Mouse (Mus musculus) lung, embryonic 14.5 days (tissue): ENCODE measurements around the gene Akr1c14. TPM values are rescaled to one million over a fixed set of nuclear protein-coding genes. Genes with fewer than 3 reads are reported as not detected.

Experiments
- ATAC-seq: fragments of 200-750 bp; cut with Nextera tagmentation; 2 replicates; pipeline ENCODE4 v1.8.0; 2017; ENCODE audit warnings: mild to moderate bottlenecking, moderate TSS enrichment, moderate library complexity; ENCODE audit not compliant: insufficient read depth
- DNase-seq: peaks from one replicate; pipeline ENCODE4 v3.0.0-alpha.2; 2015
- H3K27ac ChIP-seq: fragments of 300-500 bp; sonication (generic); 2 replicates; pipeline ENCODE4 v1.5.1; 2014; ENCODE audit warnings: low read depth, mild to moderate bottlenecking, moderate library complexity
- H3K27me3 ChIP-seq: fragments of 300-500 bp; sonication (generic); 2 replicates; pipeline ENCODE4 v1.6.1; 2014; ENCODE audit warnings: low read length, control low read depth; ENCODE audit not compliant: insufficient read depth
- H3K36me3 ChIP-seq: fragments of 300-500 bp; sonication (generic); 2 replicates; pipeline ENCODE4 v1.6.1; 2014; ENCODE audit warnings: control low read depth; ENCODE audit not compliant: insufficient read depth
- H3K4me1 ChIP-seq: fragments of 300-500 bp; sonication (generic); 2 replicates; pipeline ENCODE4 v1.6.1; 2014; ENCODE audit warnings: antibody characterized with exemption, control low read depth; ENCODE audit not compliant: insufficient read depth
- H3K4me2 ChIP-seq: fragments of 300-500 bp; sonication (generic); 2 replicates; pipeline ENCODE4 v1.6.1; 2014; ENCODE audit warnings: mild to moderate bottlenecking
- H3K4me3 ChIP-seq: fragments of 300-500 bp; sonication (generic); 2 replicates; pipeline ENCODE4 v1.5.1; 2014; ENCODE audit warnings: low read depth, low read length
- H3K9ac ChIP-seq: fragments of 300-500 bp; sonication (generic); 2 replicates; pipeline ENCODE4 v1.6.1; 2014
- H3K9me3 ChIP-seq: fragments of 300-500 bp; sonication (generic); 2 replicates; pipeline ENCODE4 v1.6.1; 2016; ENCODE audit warnings: low read depth, low read length, control low read depth
- CTCF ChIP-seq: IDR thresholded peaks from 2 replicates; pipeline ENCODE4 v1.5.1; 2016; ENCODE audit warnings: antibody characterized with exemption, low read depth
- WGBS: fragments of 180-500 bp; shearing (Covaris S2); extraction: QIAGEN DNeasy Blood & Tissue Kit; methylation state at CpG from one replicate; pipeline ENCODE4 v1.1.7; 2014; 5-methylcytosine and 5-hydroxymethylcytosine counted together
- polyA plus RNA-seq: library from polyadenylated mRNA; unstranded; fragments of >200 nt; fragmentation: Nextera tagmentation; extraction: Ambion mirVana; gene quantifications from 2 replicates; pipeline ENCODE4 v1.2.1, GENCODE M21; 2014

The Akr1c14 gene
- polyA plus RNA-seq, 1 experiment from 2014 or later = 0.92 TPM

DNA sequence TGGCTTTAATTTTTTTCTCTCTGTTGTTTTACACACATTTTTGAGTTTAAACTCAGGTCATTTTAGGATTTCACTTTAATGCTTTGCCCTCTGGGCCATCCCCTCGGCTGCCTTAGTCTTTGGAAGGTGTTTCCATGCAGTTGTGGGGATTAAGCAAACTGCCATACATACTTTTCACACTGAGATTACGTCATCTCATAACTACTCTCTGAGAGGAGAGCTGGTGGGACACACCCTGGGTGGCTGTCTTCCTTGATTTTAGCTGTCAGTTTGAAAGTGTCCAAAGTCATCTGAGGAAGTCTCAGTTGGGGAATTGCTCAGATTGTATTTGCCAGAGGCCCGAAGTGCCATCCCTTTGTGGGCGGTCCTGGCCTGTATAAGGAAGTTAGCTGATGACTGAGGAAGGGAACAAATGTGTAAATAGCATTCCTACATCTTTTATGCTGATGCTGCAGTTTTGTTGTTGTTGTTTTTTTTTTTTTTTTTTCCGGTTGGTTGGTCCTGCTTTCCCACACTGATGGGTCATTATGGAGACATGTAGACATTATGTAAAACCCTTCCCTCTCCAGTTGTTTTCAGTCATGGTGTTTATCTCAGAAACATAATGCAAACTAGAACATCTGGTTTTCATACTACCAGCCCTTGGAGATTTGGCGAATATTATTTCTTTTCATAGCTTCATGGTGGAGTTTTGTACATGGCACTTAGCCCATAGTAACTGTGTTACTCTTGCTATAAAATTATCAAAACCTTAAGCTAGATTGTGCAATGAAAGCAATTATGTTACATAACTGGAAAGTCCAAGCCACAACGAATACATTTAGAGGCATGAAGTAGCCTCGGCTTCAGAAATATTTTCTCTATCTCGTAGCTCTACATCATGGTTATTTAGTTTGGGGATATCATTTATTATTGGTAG lies 28.0 kb downstream of the Akr1c14 start:
- Histone ChIP-seq H3K36me3 (no peaks in the 10 kb centered on the region), H3K4me2 (no peak overlapping the region), H3K9me3 (no peaks in the 10 kb centered on the region), H3K9ac (no peak overlapping the region), H3K4me1 (no peaks in the 10 kb centered on the region), H3K27ac (no peak overlapping the region), H3K4me3 (no peak overlapping the region), H3K27me3 (no peaks in the 10 kb centered on the region)
- no peak for TF ChIP-seq CTCF
- 82% methylated on average over 9 of the region's 9 CpGs for WGBS
- DNase-seq = no peak
- no peak for ATAC-seq

DNA sequence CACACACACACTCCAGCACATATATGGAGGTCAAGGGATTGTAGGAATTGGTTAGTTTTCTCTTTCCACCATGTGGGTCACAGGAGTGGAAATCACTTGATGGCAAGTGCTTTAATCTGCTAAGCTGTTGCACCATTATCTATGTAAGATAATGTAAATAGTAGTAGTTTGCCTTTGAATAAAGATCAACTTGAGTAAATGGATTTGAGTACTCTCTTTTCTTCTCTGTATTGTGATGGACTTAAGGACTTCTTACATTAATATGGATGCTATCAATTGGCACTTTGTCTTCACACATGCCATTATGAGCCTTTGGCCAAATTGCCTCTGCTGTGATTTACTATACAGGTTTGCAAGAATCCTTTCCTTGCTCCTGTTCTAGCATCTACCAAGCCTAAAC lies 31.1 kb downstream of the Akr1c14 start:
- Histone ChIP-seq H3K27me3 (no peaks in the 10 kb centered on the region), H3K36me3 (no peaks in the 10 kb centered on the region), H3K27ac (no peak overlapping the region), H3K4me2 (no peak overlapping the region), H3K9ac (no peak overlapping the region), H3K4me1 (no peaks in the 10 kb centered on the region), H3K4me3 (no peak overlapping the region), H3K9me3 (no peaks in the 10 kb centered on the region)
- no peak for TF ChIP-seq CTCF
- no peak for DNase-seq
- no peak for ATAC-seq

DNA sequence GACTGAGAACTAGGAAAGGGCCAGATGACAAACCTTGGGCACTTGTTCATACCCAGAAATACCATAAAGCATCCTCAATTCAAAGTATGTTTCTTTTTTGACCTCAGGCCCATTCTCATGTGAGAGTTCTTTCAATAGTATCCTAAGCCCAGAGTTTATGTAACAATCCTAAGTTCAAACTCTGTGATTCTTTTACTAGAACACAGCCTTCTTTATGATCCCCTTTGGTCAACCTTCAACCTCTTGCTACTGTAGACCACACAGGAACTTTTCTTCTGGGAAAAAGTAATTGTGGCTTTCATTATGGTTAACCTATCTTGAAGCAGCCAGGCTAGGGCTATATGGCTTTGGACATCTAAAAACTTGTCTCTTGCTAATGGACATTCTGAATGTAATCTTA lies 52.9 kb downstream of the Akr1c14 start:
- no peak overlapping the region for H3K4me3 ChIP-seq
- DNase-seq (no peak), ATAC-seq (no peak)
- H3K36me3 ChIP-seq = no peaks in the 10 kb centered on the region
- H3K4me2 ChIP-seq = no peak overlapping the region
- H3K9ac ChIP-seq = no peak overlapping the region
- H3K4me1 ChIP-seq = no peaks in the 10 kb centered on the region
- no peak overlapping the region for H3K27ac ChIP-seq
- H3K27me3 ChIP-seq = no peaks in the 10 kb centered on the region
- no peaks in the 10 kb centered on the region for H3K9me3 ChIP-seq
- no peak for TF ChIP-seq CTCF

DNA sequence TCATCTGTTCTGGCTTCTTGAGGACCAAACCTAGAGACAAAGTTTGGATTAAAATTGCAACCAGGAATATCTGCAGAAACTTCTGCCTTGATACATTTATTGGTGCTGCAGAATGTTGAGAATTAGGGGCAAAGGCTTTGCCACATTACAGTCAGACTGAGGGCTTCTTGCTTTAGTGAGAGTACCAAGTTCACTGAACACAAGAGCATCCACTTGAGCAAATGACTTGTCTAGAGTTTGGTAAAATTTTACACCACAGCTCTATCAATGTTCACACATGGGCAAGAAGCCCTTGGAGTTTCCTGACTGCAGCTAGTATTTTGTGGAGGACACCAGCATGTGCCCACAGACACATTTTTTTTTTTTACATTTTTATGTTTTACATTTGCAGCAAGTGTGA lies 53.9 kb downstream of the Akr1c14 start:
- DNase-seq (no peak), ATAC-seq (no peak)
- Histone ChIP-seq H3K4me3 (no peak overlapping the region), H3K4me1 (no peaks in the 10 kb centered on the region), H3K9me3 (no peaks in the 10 kb centered on the region), H3K9ac (no peak overlapping the region), H3K27ac (no peak overlapping the region), H3K4me2 (no peak overlapping the region), H3K27me3 (no peaks in the 10 kb centered on the region), H3K36me3 (no peaks in the 10 kb centered on the region)
- TF ChIP-seq CTCF = no peak

DNA sequence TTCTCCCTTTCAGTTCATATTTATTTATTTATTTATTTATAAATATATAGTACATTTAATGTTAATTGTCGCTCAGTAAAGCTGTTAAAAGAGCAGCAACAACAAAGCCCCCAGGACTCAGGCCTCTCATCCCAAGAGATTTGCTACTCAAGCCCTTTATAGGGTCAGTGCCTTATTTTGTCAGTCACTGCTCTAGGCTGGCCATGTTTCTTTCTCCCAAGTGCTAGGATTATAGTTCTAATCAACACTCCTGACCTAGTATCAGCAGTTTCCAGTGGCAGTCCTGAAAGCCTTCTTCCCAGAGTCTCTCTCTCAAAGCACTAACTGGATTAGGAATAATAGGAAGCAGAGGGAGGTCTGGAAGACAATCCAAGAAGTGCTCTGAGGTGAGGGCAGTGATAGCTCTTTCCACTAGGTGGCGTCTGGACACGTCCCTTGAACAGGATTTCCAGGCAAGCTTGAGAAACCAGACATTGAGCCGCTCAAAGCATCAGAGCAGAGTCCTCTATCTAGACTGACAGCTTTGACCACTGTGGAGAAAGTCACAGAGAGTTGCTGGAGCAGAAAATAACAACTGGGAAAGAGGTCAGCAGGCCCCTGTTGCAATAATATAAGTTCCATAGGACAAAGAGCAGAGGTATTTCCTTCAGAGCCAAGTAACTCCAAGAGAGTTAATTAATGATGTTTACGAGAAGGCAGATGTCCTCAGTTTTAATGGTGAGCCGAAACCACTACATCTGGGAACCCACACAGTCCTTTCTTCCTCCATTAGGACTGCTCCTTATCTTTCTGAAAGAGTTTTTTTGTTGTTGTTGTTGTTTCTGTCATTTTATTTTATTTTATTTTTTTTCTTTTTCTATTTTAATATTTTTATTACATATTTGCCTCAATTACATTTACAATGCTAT lies 61.7 kb downstream of the Akr1c14 start:
- Histone ChIP-seq H3K27ac (no peak overlapping the region), H3K27me3 (no peaks in the 10 kb centered on the region), H3K9ac (no peak overlapping the region), H3K4me2 (no peak overlapping the region), H3K4me1 (no peaks in the 10 kb centered on the region), H3K4me3 (no peak overlapping the region), H3K9me3 (no peaks in the 10 kb centered on the region), H3K36me3 (no peaks in the 10 kb centered on the region)
- peak; percentile 83 for TF ChIP-seq CTCF
- 27% methylated on average over 6 of the region's 6 CpGs for WGBS
- ATAC-seq = peak; percentile 88
- peak; percentile 89 for DNase-seq

DNA sequence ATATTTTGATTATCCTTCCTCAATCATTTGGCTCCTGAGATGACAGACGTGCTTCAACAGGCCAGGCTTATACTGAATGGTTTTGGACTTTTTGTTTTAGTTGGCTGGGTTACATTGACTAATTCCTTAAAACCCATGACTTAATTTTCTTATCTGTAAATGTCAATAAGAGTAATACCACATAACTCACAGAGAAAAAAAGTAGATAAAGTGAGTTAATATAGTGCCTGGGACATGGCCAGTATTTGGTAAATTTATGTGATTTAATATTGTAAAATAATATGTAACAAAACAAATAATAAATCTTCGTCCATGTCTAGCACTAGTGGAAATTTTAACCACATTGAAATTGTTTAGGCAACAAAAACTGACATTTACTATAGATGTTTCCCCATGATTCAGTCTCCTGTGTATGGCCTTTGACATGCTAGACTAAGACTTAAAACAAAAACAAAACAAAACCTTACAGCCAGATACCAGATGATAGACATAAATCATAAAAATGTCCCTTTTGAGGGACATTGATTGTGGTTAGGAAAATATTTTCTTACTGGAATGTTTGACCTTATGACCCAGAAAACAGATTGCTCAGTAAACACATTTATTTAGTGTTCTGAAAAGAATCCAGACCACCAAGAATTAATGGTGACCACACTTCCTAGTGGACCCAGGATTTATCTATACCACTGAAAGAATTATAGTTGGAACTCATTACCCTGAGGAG lies 70.5 kb downstream of the Akr1c14 start:
- ATAC-seq = no peak
- Histone ChIP-seq H3K9me3 (no peaks in the 10 kb centered on the region), H3K4me3 (no peak overlapping the region), H3K27ac (no peak overlapping the region), H3K4me1 (no peaks in the 10 kb centered on the region), H3K9ac (no peak overlapping the region), H3K36me3 (no peaks in the 10 kb centered on the region), H3K27me3 (no peaks in the 10 kb centered on the region), H3K4me2 (no peak overlapping the region)
- TF ChIP-seq CTCF = no peak
- DNase-seq = no peak
- WGBS = 60% methylated on average over 2 of the region's 2 CpGs
